Mouse (Mus musculus) monocyte, adult 2 months (primary cell): Measurements from ENCODE around the gene Mcam.
"Not testable (repeated sequence)": the region's sequence is repeated elsewhere in the genome, so short reads cannot be mapped to it uniquely, and the experiment has no call there.

Experiments
- DNase-seq, 2 experiments: peaks; one replicate each; pipeline ENCODE4 v3.0.0; 2022; ENCODE audit warnings: low spot score in 2 of 2, low read depth in 1 of 2

Gene Mcam

GRCm38 (mm10) chr9:44108269-44109055 lies 25.8 kb upstream of the Mcam start:
- DNase-seq: no peak

- peak in 1 of 2 experiments; percentile 58 for DNase-seq
Observed at GRCm38 (mm10) chr9:44109360-44110095, 24.7 kb upstream of the Mcam start.

- DNase-seq: not testable (repeated sequence)
Observed at GRCm38 (mm10) chr9:44111909-44112308, 22.4 kb upstream of the Mcam start.

GRCm38 (mm10) chr9:44113105-44113789 lies 21.0 kb upstream of the Mcam start, which contains the start of the genes Gm49380 and Rnf26:
TSS of gene Gm49380 (minus strand) at chr9:44113500.
TSS of gene Rnf26 (minus strand) at chr9:44113517.
- DNase-seq: peak; percentile 88 to 89

- no peak for DNase-seq
Observed at GRCm38 (mm10) chr9:44114453-44114852, 19.8 kb upstream of the Mcam start.

GRCm38 (mm10) chr9:44115599-44115998 lies 18.7 kb upstream of the Mcam start:
- no peak for DNase-seq

GRCm38 (mm10) chr9:44116182-44116581 lies 18.1 kb upstream of the Mcam start:
- no peak for DNase-seq

- no peak for DNase-seq
Observed at GRCm38 (mm10) chr9:44119011-44119410, 15.3 kb upstream of the Mcam start.

- no peak for DNase-seq
Observed at GRCm38 (mm10) chr9:44119948-44120465, 14.3 kb upstream of the Mcam start.

GRCm38 (mm10) chr9:44124317-44124716 lies 10.0 kb upstream of the Mcam start:
- DNase-seq: no peak

- no peak for DNase-seq
Observed at GRCm38 (mm10) chr9:44125026-44125425, 9.2 kb upstream of the Mcam start.

GRCm38 (mm10) chr9:44125546-44126428 lies 8.5 kb upstream of the Mcam start:
- peak in 1 of 2 experiments; percentile 61 for DNase-seq

GRCm38 (mm10) chr9:44126746-44127145 lies 7.5 kb upstream of the Mcam start:
- no peak for DNase-seq

GRCm38 (mm10) chr9:44127351-44127801 lies 6.9 kb upstream of the Mcam start:
- no peak for DNase-seq

GRCm38 (mm10) chr9:44129633-44130032 lies 4.6 kb upstream of the Mcam start:
- no peak for DNase-seq

- DNase-seq: no peak
Observed at GRCm38 (mm10) chr9:44130034-44130433, 4.2 kb upstream of the Mcam start.

- no peak for DNase-seq
Observed at GRCm38 (mm10) chr9:44130581-44131275, 3.5 kb upstream of the Mcam start.

- no peak for DNase-seq
Observed at GRCm38 (mm10) chr9:44131276-44131590, 3.0 kb upstream of the Mcam start.

GRCm38 (mm10) chr9:44132200-44132599 lies 2.1 kb upstream of the Mcam start:
- no peak for DNase-seq

GRCm38 (mm10) chr9:44133287-44133686 lies 982 bp upstream of the Mcam start:
- DNase-seq: no peak
